Mouse (Mus musculus) hindbrain, embryonic 11.5 days (tissue): Measurements from ENCODE around the gene Irf6. TPM values are rescaled to one million over a fixed set of nuclear protein-coding genes. Genes with fewer than 3 reads are reported as not detected.

Experiments
- ATAC-seq: fragments of 200-750 bp; cut with Nextera tagmentation; 2 replicates; pipeline ENCODE4 v1.8.0; 2017; ENCODE audit warnings: mild to moderate bottlenecking, moderate TSS enrichment, moderate library complexity; ENCODE audit not compliant: low FRiP score
- DNase-seq: peaks from one replicate; pipeline ENCODE4 v3.0.0-alpha.2; 2015; ENCODE audit warnings: low spot score
- H3K27ac ChIP-seq: fragments of 300-500 bp; sonication (generic); 2 replicates; pipeline ENCODE4 v1.5.1; 2014; ENCODE audit warnings: mild to moderate bottlenecking, low read depth, low read length
- H3K27me3 ChIP-seq: fragments of 300-500 bp; sonication (generic); 2 replicates; pipeline ENCODE4 v1.6.1; 2014; ENCODE audit warnings: mild to moderate bottlenecking, low read length, moderate library complexity, mixed read lengths; ENCODE audit not compliant: control insufficient read depth, insufficient read depth
- H3K36me3 ChIP-seq: fragments of 300-500 bp; sonication (generic); 2 replicates; pipeline ENCODE4 v1.6.1; 2014; ENCODE audit warnings: mild to moderate bottlenecking, low read length, moderate library complexity, mixed read lengths; ENCODE audit not compliant: control insufficient read depth, insufficient read depth
- H3K4me1 ChIP-seq: fragments of 300-500 bp; sonication (generic); replicated peaks from 2 replicates; pipeline ENCODE4 v1.6.1; 2014; ENCODE audit warnings: low read length, mixed read lengths; ENCODE audit not compliant: control insufficient read depth, insufficient read depth
- H3K4me2 ChIP-seq: fragments of 300-500 bp; sonication (generic); replicated peaks from 2 replicates; pipeline ENCODE4 v1.6.1; 2014; ENCODE audit warnings: mild to moderate bottlenecking, low read depth, low read length
- H3K4me3 ChIP-seq: fragments of 300-500 bp; sonication (generic); 2 replicates; pipeline ENCODE4 v1.5.1; 2014; ENCODE audit warnings: low read depth, low read length
- H3K9ac ChIP-seq: fragments of 300-500 bp; sonication (generic); 2 replicates; pipeline ENCODE4 v1.6.1; 2014; ENCODE audit warnings: low read depth, low read length
- H3K9me3 ChIP-seq: fragments of 300-500 bp; sonication (generic); 2 replicates; pipeline ENCODE4 v1.6.1; 2016; ENCODE audit warnings: low read length; ENCODE audit not compliant: control insufficient read depth
- WGBS: fragments of 180-500 bp; shearing (Covaris S2); extraction: QIAGEN DNeasy Blood & Tissue Kit; methylation state at CpG from one replicate; pipeline ENCODE4 v1.1.7; 2014; 5-methylcytosine and 5-hydroxymethylcytosine counted together
- polyA plus RNA-seq: library from polyadenylated mRNA; unstranded; fragments of >200 nt; fragmentation: Nextera tagmentation; extraction: Ambion mirVana; gene quantifications from 2 replicates; pipeline ENCODE4 v1.2.1, GENCODE M21; 2014

Irf6 gene
- polyA plus RNA-seq = 3.1 and 4.4 TPM in 2 replicates

GRCm38 (mm10) chr1:193152872-193153271 is at the start of gene Irf6:
Gene Irf6 (plus strand): TSS chr1:193153111.
- WGBS = under 1% methylated on average over 29 of the region's 30 CpGs
- peak within 1 kb of the TSS; percentile 33 for H3K4me2 ChIP-seq
- 0 out of 2 replicates have a peak, but pooled peaks cover 3% of the 10 kb centered on the region for H3K4me1 ChIP-seq
- H3K27me3 ChIP-seq = peaks cover 31% of the 10 kb centered on the region
- no peaks in the 10 kb centered on the region for H3K36me3 ChIP-seq
- no peaks in the 10 kb centered on the region for H3K9me3 ChIP-seq
- peak within 1 kb of the TSS; percentile 17; the same call in 1 of the 2 replicates for H3K4me3 ChIP-seq
- peak; percentile 77 for ATAC-seq
- 0 out of 2 replicates have a peak within 1 kb of the TSS, but pooled peaks have one; percentile 15 for H3K9ac ChIP-seq
- H3K27ac ChIP-seq = no peak within 1 kb of the TSS
- peak; percentile 42 for DNase-seq

- WGBS = 94% methylated on average over 9 of the region's 9 CpGs
- Histone ChIP-seq H3K4me1 (no peaks in the 10 kb centered on the region), H3K9ac (no peak overlapping the region), H3K36me3 (peaks cover 29% of the 10 kb centered on the region), H3K9me3 (no peaks in the 10 kb centered on the region), H3K4me2 (no peak overlapping the region), H3K4me3 (no peak overlapping the region), H3K27me3 (no peaks in the 10 kb centered on the region), H3K27ac (no peak overlapping the region)
- ATAC-seq (no peak), DNase-seq (no peak)
Observed at GRCm38 (mm10) chr1:193112093-193112492, 40.8 kb upstream of the Irf6 start.

GRCm38 (mm10) chr1:193122793-193123192 is 30.1 kb upstream of the Irf6 start:
- H3K9me3 ChIP-seq = no peaks in the 10 kb centered on the region
- H3K9ac ChIP-seq = no peak overlapping the region
- H3K4me3 ChIP-seq = no peak overlapping the region
- H3K27me3 ChIP-seq = no peaks in the 10 kb centered on the region
- H3K36me3 ChIP-seq = peaks cover 13% of the 10 kb centered on the region
- no peak for ATAC-seq
- no peaks in the 10 kb centered on the region for H3K4me1 ChIP-seq
- WGBS = 94% methylated on average over 7 of the region's 7 CpGs
- H3K27ac ChIP-seq = no peak overlapping the region
- no peak overlapping the region for H3K4me2 ChIP-seq
- no peak for DNase-seq

- WGBS = 92% methylated on average over 6 of the region's 6 CpGs
- DNase-seq = no peak
- Histone ChIP-seq H3K27me3 (no peaks in the 10 kb centered on the region), H3K4me1 (no peaks in the 10 kb centered on the region), H3K9ac (no peak overlapping the region), H3K9me3 (no peaks in the 10 kb centered on the region), H3K27ac (no peak overlapping the region), H3K36me3 (peaks cover 13% of the 10 kb centered on the region), H3K4me3 (no peak overlapping the region), H3K4me2 (no peak overlapping the region)
- no peak for ATAC-seq
Observed at GRCm38 (mm10) chr1:193123290-193123689, 29.6 kb upstream of the Irf6 start.

GRCm38 (mm10) chr1:193125835-193126234 is 27.1 kb upstream of the Irf6 start:
- no peaks in the 10 kb centered on the region; the same call in 1 of the 2 replicates for H3K4me1 ChIP-seq
- no peaks in the 10 kb centered on the region for H3K27me3 ChIP-seq
- H3K9me3 ChIP-seq = no peaks in the 10 kb centered on the region
- DNase-seq (no peak), ATAC-seq (no peak)
- WGBS = 82% methylated on average over 4 of the region's 4 CpGs
- 0 out of 2 replicates have a peak, but pooled peaks cover 9% of the 10 kb centered on the region for H3K36me3 ChIP-seq
- no peak overlapping the region for H3K27ac ChIP-seq
- no peak overlapping the region for H3K9ac ChIP-seq
- no peak overlapping the region for H3K4me3 ChIP-seq
- no peak overlapping the region for H3K4me2 ChIP-seq

GRCm38 (mm10) chr1:193128055-193128454 is 24.9 kb upstream of the Irf6 start:
- H3K27ac ChIP-seq = no peak overlapping the region
- H3K4me1 ChIP-seq = no peaks in the 10 kb centered on the region; the same call in 1 of the 2 replicates
- H3K9ac ChIP-seq = no peak overlapping the region
- no peak overlapping the region for H3K4me3 ChIP-seq
- H3K9me3 ChIP-seq = no peaks in the 10 kb centered on the region
- no peaks in the 10 kb centered on the region for H3K27me3 ChIP-seq
- H3K36me3 ChIP-seq = no peaks in the 10 kb centered on the region
- 93% methylated on average over 6 of the region's 6 CpGs for WGBS
- no peak overlapping the region for H3K4me2 ChIP-seq
- ATAC-seq (no peak), DNase-seq (no peak)

GRCm38 (mm10) chr1:193129321-193129720 is 23.6 kb upstream of the Irf6 start:
- H3K9ac ChIP-seq = peak overlapping the region; percentile 85
- no peak overlapping the region for H3K27ac ChIP-seq
- DNase-seq (no peak), ATAC-seq (no peak)
- H3K4me3 ChIP-seq = peak overlapping the region; percentile 97
- H3K9me3 ChIP-seq = no peaks in the 10 kb centered on the region
- WGBS = 32% methylated on average over 5 of the region's 5 CpGs
- peak overlapping the region; percentile 54 for H3K4me2 ChIP-seq
- no peaks in the 10 kb centered on the region for H3K27me3 ChIP-seq
- H3K36me3 ChIP-seq = no peaks in the 10 kb centered on the region
- H3K4me1 ChIP-seq = no peaks in the 10 kb centered on the region; the same call in 1 of the 2 replicates

- H3K4me2 ChIP-seq = peak within 1 kb of the TSS; percentile 54
- H3K4me1 ChIP-seq = no peaks in the 10 kb centered on the region; the same call in 1 of the 2 replicates
- H3K9me3 ChIP-seq = no peaks in the 10 kb centered on the region
- ATAC-seq (peak; percentile 97), DNase-seq (peak; percentile 100)
- WGBS = under 1% methylated on average over 59 of the region's 61 CpGs
- peak within 1 kb of the TSS; percentile 97 for H3K4me3 ChIP-seq
- peak within 1 kb of the TSS; percentile 85 for H3K9ac ChIP-seq
- H3K36me3 ChIP-seq = no peaks in the 10 kb centered on the region
- H3K27ac ChIP-seq = no peak within 1 kb of the TSS
- no peaks in the 10 kb centered on the region for H3K27me3 ChIP-seq
Observed at GRCm38 (mm10) chr1:193129786-193130455, 23.0 kb upstream of the Irf6 start, which contains the start of gene Diexf. Gene Diexf (minus strand): TSS chr1:193130272.

GRCm38 (mm10) chr1:193130456-193130825 is 22.5 kb upstream of the Irf6 start:
- 22% methylated on average over 11 of the region's 11 CpGs for WGBS
- no peak for DNase-seq
- Histone ChIP-seq H3K27me3 (no peaks in the 10 kb centered on the region), H3K4me2 (peak overlapping the region; percentile 54), H3K27ac (no peak overlapping the region), H3K36me3 (no peaks in the 10 kb centered on the region), H3K9me3 (no peaks in the 10 kb centered on the region), H3K4me1 (no peaks in the 10 kb centered on the region; the same call in 1 of the 2 replicates), H3K9ac (peak overlapping the region; percentile 61), H3K4me3 (peak overlapping the region; percentile 97)
- peak; percentile 74 for ATAC-seq
